Mouse (Mus musculus) heart, embryonic 14.5 days (tissue): Measurements from ENCODE around the gene Olfr430. TPM values are rescaled to one million over a fixed set of nuclear protein-coding genes. Genes with fewer than 3 reads are reported as not detected.

ENCODE experiments used
- ATAC-seq: fragments of 200-750 bp; cut with Nextera tagmentation; 2 replicates; pipeline ENCODE4 v1.8.0; 2017; ENCODE audit warnings: low read depth, moderate TSS enrichment; ENCODE audit not compliant: insufficient number of reproducible peaks, insufficient read depth, low FRiP score
- H3K27ac ChIP-seq, 2 experiments: fragments of 200-500 bp in 1 of 2; fragments of 300-500 bp in 1 of 2; sonication (generic) in 1 of 2; replicated peaks in 1 of 2; 2 replicates each; pipeline ENCODE4 v1.5.1; 2012 to 2014; ENCODE audit warnings: low read depth in 2 of 2, low read length in 2 of 2, control low read depth in 1 of 2, mild to moderate bottlenecking in 1 of 2, mixed read lengths in 1 of 2; ENCODE audit not compliant: control insufficient read depth in 1 of 2, insufficient read depth in 1 of 2
- H3K27me3 ChIP-seq: fragments of 300-500 bp; sonication (generic); 2 replicates; pipeline ENCODE4 v1.6.1; 2014; ENCODE audit warnings: mild to moderate bottlenecking, low read length, control low read depth; ENCODE audit not compliant: control insufficient read depth, insufficient read depth
- H3K36me3 ChIP-seq: fragments of 300-500 bp; sonication (generic); 2 replicates; pipeline ENCODE4 v1.6.1; 2014; ENCODE audit warnings: mild to moderate bottlenecking, control low read depth, low read length, mixed read lengths; ENCODE audit not compliant: control insufficient read depth, insufficient read depth
- H3K4me1 ChIP-seq, 2 experiments: fragments of 200-500 bp in 1 of 2; fragments of 300-500 bp in 1 of 2; sonication (generic) in 1 of 2; 2 replicates each; pipeline ENCODE4 v1.6.1; 2012 to 2014; ENCODE audit warnings: low read length in 2 of 2, control low read depth in 1 of 2, mixed read lengths in 1 of 2; ENCODE audit not compliant: control insufficient read depth in 2 of 2, insufficient read depth in 2 of 2
- H3K4me2 ChIP-seq: fragments of 300-500 bp; sonication (generic); 2 replicates; pipeline ENCODE4 v1.6.1; 2014; ENCODE audit warnings: mild to moderate bottlenecking, low read length
- H3K4me3 ChIP-seq, 2 experiments: fragments of 200-500 bp in 1 of 2; fragments of 300-500 bp in 1 of 2; sonication (generic) in 1 of 2; 2 replicates each; pipeline ENCODE4 v1.5.1; 2012 to 2014; ENCODE audit warnings: low read length in 2 of 2, mild to moderate bottlenecking in 2 of 2, control low read depth in 1 of 2, low read depth in 1 of 2, moderate library complexity in 1 of 2; ENCODE audit not compliant: control insufficient read depth in 1 of 2, insufficient read depth in 1 of 2
- H3K9ac ChIP-seq: fragments of 300-500 bp; sonication (generic); 2 replicates; pipeline ENCODE4 v1.6.1; 2014; ENCODE audit warnings: mild to moderate bottlenecking, low read length
- H3K9me3 ChIP-seq: fragments of 300-500 bp; sonication (generic); 2 replicates; pipeline ENCODE4 v1.6.1; 2016; ENCODE audit warnings: low read length, control low read depth; ENCODE audit not compliant: control insufficient read depth
- WGBS: fragments of 180-500 bp; shearing (Covaris S2); extraction: QIAGEN DNeasy Blood & Tissue Kit; methylation state at CpG from one replicate; pipeline ENCODE4 v1.1.7; 2014; 5-methylcytosine and 5-hydroxymethylcytosine counted together
- polyA plus RNA-seq: library from polyadenylated mRNA; unstranded; fragments of >200 nt; fragmentation: Nextera tagmentation; extraction: Ambion mirVana; gene quantifications from 2 replicates; pipeline ENCODE4 v1.2.1, GENCODE M21; 2014

The Olfr430 gene
- polyA plus RNA-seq, 1 experiment from 2014 or later = not detected

GRCm38 (mm10) chr1:174084031-174084430 is 17.6 kb downstream of the Olfr430 start, which contains the start of gene Olfr429:
TSS of gene Olfr429 (plus strand) at chr1:174084331.
- WGBS = 77% methylated on average over 2 of the region's 2 CpGs
- no peak for ATAC-seq
- Histone ChIP-seq H3K27me3 (no peaks in the 10 kb centered on the region), H3K9me3 (no peaks in the 10 kb centered on the region), H3K27ac (no peak within 1 kb of the TSS), H3K36me3 (no peaks in the 10 kb centered on the region), H3K4me1 (no peaks in the 10 kb centered on the region), H3K4me3 (no peak within 1 kb of the TSS), H3K9ac (no peak within 1 kb of the TSS), H3K4me2 (no peak within 1 kb of the TSS)

DNA sequence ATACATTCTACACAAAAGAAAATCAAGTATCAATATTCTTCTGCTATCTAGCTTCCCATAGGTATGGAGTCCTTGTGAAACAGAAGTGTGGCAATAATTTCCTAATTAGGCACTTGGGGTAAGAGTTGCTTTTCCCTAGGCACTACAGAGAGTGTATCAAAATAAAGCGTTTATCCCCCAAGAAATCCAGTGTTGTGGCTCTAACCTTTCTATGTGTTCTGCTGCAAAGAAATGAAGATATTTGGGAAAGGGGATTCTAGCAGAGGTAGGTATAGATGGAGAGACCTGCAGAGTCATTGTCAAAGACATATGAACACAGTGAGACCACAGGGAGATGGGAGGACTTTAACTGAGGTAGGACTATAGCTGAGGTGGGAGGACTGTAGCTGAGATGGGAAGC is 30.2 kb downstream of the Olfr430 start, which contains the start of gene Olfr427:
TSS of gene Olfr427 (plus strand) at position 301 of the 400 bp plus-strand sequence.
- H3K4me3 ChIP-seq = no peak within 1 kb of the TSS
- H3K9me3 ChIP-seq = no peaks in the 10 kb centered on the region
- H3K4me1 ChIP-seq = no peaks in the 10 kb centered on the region
- no peak for ATAC-seq
- no peak within 1 kb of the TSS for H3K27ac ChIP-seq
- H3K4me2 ChIP-seq = no peak within 1 kb of the TSS
- H3K27me3 ChIP-seq = no peaks in the 10 kb centered on the region
- H3K36me3 ChIP-seq = no peaks in the 10 kb centered on the region
- H3K9ac ChIP-seq = no peak within 1 kb of the TSS
- 80% methylated on average over 1 of the region's 1 CpGs for WGBS

GRCm38 (mm10) chr1:174103735-174104134 is 37.3 kb downstream of the Olfr430 start:
- H3K27me3 ChIP-seq = no peaks in the 10 kb centered on the region
- WGBS = 42% methylated on average over 2 of the region's 2 CpGs

DNA sequence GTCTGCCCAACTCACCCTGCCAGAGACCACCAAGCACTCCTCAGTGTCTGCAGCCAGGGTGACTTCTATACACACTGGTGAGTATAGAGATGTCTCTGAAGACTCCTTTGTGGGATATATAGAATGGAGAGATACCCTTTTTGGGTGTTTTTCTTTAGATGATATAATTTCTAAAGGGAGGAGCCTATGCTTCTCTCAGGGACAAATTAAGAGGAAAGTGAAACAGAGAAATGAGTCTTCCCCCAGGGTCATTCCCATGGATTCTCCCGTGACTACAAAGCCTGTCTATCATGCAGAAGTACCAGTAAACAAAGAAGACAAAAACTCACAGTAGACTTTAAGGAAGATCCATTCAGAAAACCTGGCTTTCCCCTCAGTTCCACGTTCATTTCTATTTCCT is 54.7 kb downstream of the Olfr430 start, which contains the start of gene Olfr231:
TSS of gene Olfr231 (minus strand) at position 101 of the 400 bp plus-strand sequence.
- WGBS = 59% methylated on average over 2 of the region's 2 CpGs
- no peak within 1 kb of the TSS for H3K4me3 ChIP-seq
- H3K27ac ChIP-seq = no peak within 1 kb of the TSS
- H3K9ac ChIP-seq = no peak within 1 kb of the TSS
- H3K27me3 ChIP-seq = no peaks in the 10 kb centered on the region
- no peaks in the 10 kb centered on the region for H3K9me3 ChIP-seq
- H3K4me2 ChIP-seq = no peak within 1 kb of the TSS
- H3K4me1 ChIP-seq = no peaks in the 10 kb centered on the region
- no peak for ATAC-seq
- no peaks in the 10 kb centered on the region for H3K36me3 ChIP-seq

More at GRCm38 (mm10) chr1:174103735-174104134, 37.3 kb downstream of the Olfr430 start:
- Histone ChIP-seq H3K4me3 (no peak overlapping the region), H3K36me3 (no peaks in the 10 kb centered on the region), H3K4me2 (no peak overlapping the region), H3K27ac (no peak overlapping the region), H3K4me1 (no peaks in the 10 kb centered on the region), H3K9me3 (no peaks in the 10 kb centered on the region), H3K9ac (no peak overlapping the region)
- ATAC-seq = no peak

Other genes with a start within 250 kb of the Olfr430 start
- 2.8 and 3.8 TPM in 2 replicates for gene Ifi211, start 153.6 kb upstream of the Olfr430 start, polyA plus RNA-seq
- 3.1 and 3.9 TPM in 2 replicates for gene Mndal, start 124.1 kb upstream of the Olfr430 start, polyA plus RNA-seq
- gene Ifi203, start 123.9 kb upstream of the Olfr430 start, polyA plus RNA-seq = 0.99 and 1.1 TPM in 2 replicates
- gene Ifi202b, start 83.9 kb upstream of the Olfr430 start, polyA plus RNA-seq = not detected in 2 replicates
- gene Ifi205, start 34.8 kb upstream of the Olfr430 start, polyA plus RNA-seq = 2.1 TPM in 2 replicates
- not detected in 2 replicates for gene Olfr433, start 25.9 kb upstream of the Olfr430 start, polyA plus RNA-seq
- not detected in 2 replicates for gene Olfr432, start 17.4 kb upstream of the Olfr430 start, polyA plus RNA-seq
- gene Olfr429, start 17.7 kb downstream of the Olfr430 start, polyA plus RNA-seq = not detected in 2 replicates
- not detected in 2 replicates for gene Olfr427, start 30.3 kb downstream of the Olfr430 start, polyA plus RNA-seq
- gene Olfr231, start 54.6 kb downstream of the Olfr430 start, polyA plus RNA-seq = not detected in 2 replicates
- gene Olfr424, start 64.9 kb downstream of the Olfr430 start, polyA plus RNA-seq = not detected in 2 replicates
- not detected in 2 replicates for gene Olfr420, start 89.0 kb downstream of the Olfr430 start, polyA plus RNA-seq
- 2.2 and 2.5 TPM in 2 replicates for gene Spta1, start 106.2 kb downstream of the Olfr430 start, polyA plus RNA-seq
- not detected in 2 replicates for gene Olfr419, start 185.5 kb downstream of the Olfr430 start, polyA plus RNA-seq